Mouse (Mus musculus): ENCODE results near the gene Ucma.

DNA sequence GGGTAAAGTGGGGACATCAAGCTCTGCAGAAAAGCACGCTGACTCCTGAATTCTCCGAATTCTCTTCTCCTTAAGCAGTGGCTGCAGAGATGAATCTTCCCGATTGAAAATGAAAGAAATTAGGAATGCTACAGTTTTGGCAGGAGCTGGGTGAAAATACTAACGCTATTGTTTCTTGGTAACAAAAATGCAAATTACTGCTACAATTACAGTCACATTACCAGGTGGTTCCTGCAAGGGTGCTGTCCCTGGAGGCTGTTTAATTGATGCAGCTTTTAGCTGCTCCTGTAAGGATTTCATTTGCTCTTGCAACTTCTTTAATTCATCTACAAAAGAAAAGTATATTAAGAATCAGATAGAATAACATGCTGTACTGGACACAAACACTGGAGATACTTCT lies 31.2 kb downstream of the Ucma start:
- TF ChIP-seq KAT2A (conservative IDR thresholded peaks at IDR 0.05; ENCODE audit: low read depth, low read length) (no peak), POLR2A (IDR thresholded peaks at IDR 0.05; ENCODE audit: control insufficient read depth in 1 of 2, insufficient read depth in 1 of 2, low read depth in 1 of 2, low read length in 2 of 2, poor library complexity in 1 of 2) (no peak), CTCF (IDR thresholded peaks at IDR 0.05 in 2 of 3, conservative IDR thresholded peaks at IDR 0.05 in 1 of 3; ENCODE audit: control insufficient read depth in 1 of 3, insufficient read depth in 1 of 3, low read depth in 2 of 3, low read length in 3 of 3, poor library complexity in 1 of 3, severe bottlenecking in 1 of 3) (no peak), NELFE (IDR thresholded peaks at IDR 0.05; ENCODE audit: low read depth, low read length) (no peak), HCFC1 (IDR thresholded peaks at IDR 0.05; ENCODE audit: low read depth, low read length) (no peak), GATA1 (IDR thresholded peaks at IDR 0.05; ENCODE audit: low read depth, low read length) (no peak), ETS1 (IDR thresholded peaks at IDR 0.05; ENCODE audit: low read depth, low read length) (no peak), E2F4 (IDR thresholded peaks at IDR 0.05; ENCODE audit: borderline replicate concordance, low read depth, low read length) (no peak), POLR2AphosphoS2 (IDR thresholded peaks at IDR 0.05; ENCODE audit: low read length) (no peak), ZNF384 (IDR thresholded peaks at IDR 0.05; ENCODE audit: low read depth, low read length) (no peak), MAZ (IDR thresholded peaks at IDR 0.05; ENCODE audit: low read depth, low read length) (no peak), MAFK (IDR thresholded peaks at IDR 0.05; ENCODE audit: borderline replicate concordance, low read depth, low read length) (no peak), BHLHE40 (IDR thresholded peaks at IDR 0.05; ENCODE audit: borderline replicate concordance, low read depth, low read length) (no peak), POLR2AphosphoS5 (IDR thresholded peaks at IDR 0.05; ENCODE audit: borderline replicate concordance, low read depth, low read length) (no peak)

Measured in MEL (cell line).